Mouse (Mus musculus) heart, postnatal 0 days (tissue): ENCODE measurements around the gene Gpld1. TPM values are rescaled to one million over a fixed set of nuclear protein-coding genes. Genes with fewer than 3 reads are reported as not detected.
A peak's percentile ranks its signal among the peaks of the same experiment; 100 is the strongest.

Experiments used
- ATAC-seq: fragments of 200-750 bp; cut with Nextera tagmentation; 2 replicates; pipeline ENCODE4 v1.8.0; 2017; ENCODE audit warnings: low read depth, moderate number of reproducible peaks, moderate library complexity; ENCODE audit not compliant: insufficient read depth
- DNase-seq: peaks from one replicate; pipeline ENCODE4 v3.0.0-alpha.2; 2016; ENCODE audit warnings: low spot score
- H3K27ac ChIP-seq: fragments of 300-500 bp; sonication (generic); 2 replicates; pipeline ENCODE4 v1.5.1; 2014; ENCODE audit warnings: low read depth, mild to moderate bottlenecking
- H3K27me3 ChIP-seq: fragments of 300-500 bp; sonication (generic); 2 replicates; pipeline ENCODE4 v1.6.1; 2014; ENCODE audit warnings: low read length, mixed read lengths; ENCODE audit not compliant: control insufficient read depth, insufficient read depth
- H3K36me3 ChIP-seq: fragments of 300-500 bp; sonication (generic); replicated peaks from 2 replicates; pipeline ENCODE4 v1.6.1; 2014; ENCODE audit warnings: low read length, mixed read lengths; ENCODE audit not compliant: control insufficient read depth, insufficient read depth
- H3K4me1 ChIP-seq: fragments of 300-500 bp; sonication (generic); 2 replicates; pipeline ENCODE4 v1.6.1; 2014; ENCODE audit warnings: antibody characterized with exemption; ENCODE audit not compliant: control insufficient read depth, insufficient read depth
- H3K4me2 ChIP-seq: fragments of 300-500 bp; sonication (generic); 2 replicates; pipeline ENCODE4 v1.6.1; 2014; ENCODE audit warnings: low read depth, mild to moderate bottlenecking, low read length, moderate library complexity
- H3K4me3 ChIP-seq: fragments of 300-500 bp; sonication (generic); 2 replicates; pipeline ENCODE4 v1.5.1; 2014; ENCODE audit warnings: low read depth, low read length
- H3K9ac ChIP-seq: fragments of 300-500 bp; sonication (generic); replicated peaks from 2 replicates; pipeline ENCODE4 v1.6.1; 2014; ENCODE audit warnings: low read depth, low read length, mixed read lengths
- H3K9me3 ChIP-seq: fragments of 300-500 bp; sonication (generic); replicated peaks from 2 replicates; pipeline ENCODE4 v1.6.1; 2016; ENCODE audit warnings: low read length; ENCODE audit not compliant: control insufficient read depth
- CTCF ChIP-seq: IDR thresholded peaks from 2 replicates; pipeline ENCODE4 v1.5.1; 2016; ENCODE audit warnings: antibody characterized with exemption, control low read depth, low read depth
- EP300 ChIP-seq: IDR thresholded peaks from 2 replicates; pipeline ENCODE4 v1.6.1; 2016; ENCODE audit warnings: antibody characterized with exemption, low read depth
- WGBS: fragments of 180-500 bp; shearing (Covaris S2); extraction: QIAGEN DNeasy Blood & Tissue Kit; methylation state at CpG from one replicate; pipeline ENCODE4 v1.1.7; 2014; 5-methylcytosine and 5-hydroxymethylcytosine counted together
- polyA plus RNA-seq: library from polyadenylated mRNA; unstranded; fragments of >200 nt; fragmentation: Nextera tagmentation; extraction: Ambion mirVana; gene quantifications from 2 replicates; pipeline ENCODE4 v1.2.1, GENCODE M21; 2015
- total RNA-seq: library from RNA; depleted of rRNA; stranded (reverse); fragments of >200 nt; gene quantifications from 2 replicates; pipeline ENCODE4 v1.2.3, GENCODE M21; 2014; ENCODE audit warnings: low replicate concordance

Gpld1 gene
- total and polyA plus RNA-seq, 2 experiments from 2014 or later: 0.04 to 0.40 TPM

- 0 out of 2 replicates have a peak, but pooled peaks cover 25% of the 10 kb centered on the region for H3K36me3 ChIP-seq
- TF ChIP-seq EP300 (no peak), CTCF (no peak)
- ATAC-seq: no peak
- WGBS: 70% methylated on average over 11 of the region's 11 CpGs
- H3K27ac ChIP-seq: no peak overlapping the region
- no peak overlapping the region for H3K4me2 ChIP-seq
- H3K9ac ChIP-seq: no peak overlapping the region
- DNase-seq: no peak
- H3K4me3 ChIP-seq: no peak overlapping the region
- 0 out of 2 replicates have a peak, but pooled peaks cover 4% of the 10 kb centered on the region for H3K4me1 ChIP-seq
- H3K27me3 ChIP-seq: no peaks in the 10 kb centered on the region
- no peaks in the 10 kb centered on the region for H3K9me3 ChIP-seq
Observed at GRCm38 (mm10) chr13:24906831-24907570, 36.0 kb upstream of the Gpld1 start.

GRCm38 (mm10) chr13:24909112-24909511, 33.8 kb upstream of the Gpld1 start:
- 86% methylated on average over 1 of the region's 1 CpGs for WGBS
- 0 out of 2 replicates have a peak, but pooled peaks cover 35% of the 10 kb centered on the region for H3K36me3 ChIP-seq

GRCm38 (mm10) chr13:24913576-24913975, 29.4 kb upstream of the Gpld1 start:
- no peak overlapping the region for H3K9ac ChIP-seq
- no peaks in the 10 kb centered on the region for H3K27me3 ChIP-seq
- WGBS: 88% methylated on average over 7 of the region's 7 CpGs
- ATAC-seq (no peak), DNase-seq (no peak)
- no peaks in the 10 kb centered on the region for H3K9me3 ChIP-seq
- H3K27ac ChIP-seq: no peak overlapping the region
- TF ChIP-seq CTCF (no peak), EP300 (no peak)
- no peak overlapping the region for H3K4me2 ChIP-seq
- H3K36me3 ChIP-seq: peaks cover 50% of the 10 kb centered on the region; the same call in 1 of the 2 replicates
- H3K4me3 ChIP-seq: no peak overlapping the region
- H3K4me1 ChIP-seq: no peaks in the 10 kb centered on the region

More at GRCm38 (mm10) chr13:24909112-24909511, 33.8 kb upstream of the Gpld1 start:
- Histone ChIP-seq H3K9ac (no peak overlapping the region), H3K27me3 (no peaks in the 10 kb centered on the region), H3K4me2 (no peak overlapping the region), H3K4me1 (no peaks in the 10 kb centered on the region), H3K27ac (no peak overlapping the region), H3K4me3 (no peak overlapping the region), H3K9me3 (no peaks in the 10 kb centered on the region)
- TF ChIP-seq EP300 (no peak), CTCF (peak; percentile 25)
- DNase-seq (no peak), ATAC-seq (no peak)

GRCm38 (mm10) chr13:24914915-24915314, 28.0 kb upstream of the Gpld1 start:
- Histone ChIP-seq H3K27me3 (no peaks in the 10 kb centered on the region), H3K4me3 (no peak overlapping the region), H3K4me1 (no peaks in the 10 kb centered on the region), H3K9ac (no peak overlapping the region), H3K36me3 (peaks cover 55% of the 10 kb centered on the region), H3K9me3 (no peaks in the 10 kb centered on the region), H3K27ac (no peak overlapping the region), H3K4me2 (no peak overlapping the region)
- WGBS: 68% methylated on average over 4 of the region's 4 CpGs
- DNase-seq: no peak
- ATAC-seq: no peak
- no peak for TF ChIP-seq EP300
- TF ChIP-seq CTCF: no peak

- Histone ChIP-seq H3K9me3 (no peaks in the 10 kb centered on the region), H3K36me3 (peaks cover 46% of the 10 kb centered on the region), H3K4me2 (no peak overlapping the region), H3K9ac (no peak overlapping the region), H3K4me3 (no peak overlapping the region), H3K27ac (no peak overlapping the region), H3K27me3 (no peaks in the 10 kb centered on the region), H3K4me1 (no peaks in the 10 kb centered on the region)
- DNase-seq: no peak
- no peak for ATAC-seq
- TF ChIP-seq EP300 (no peak), CTCF (no peak)
- 65% methylated on average over 13 of the region's 13 CpGs for WGBS
Observed at GRCm38 (mm10) chr13:24915831-24916230, 27.1 kb upstream of the Gpld1 start.
